Mouse (Mus musculus) MEL (cell line): ENCODE measurements around the gene Lrsam1. TPM values are rescaled to one million over a fixed set of nuclear protein-coding genes. Genes with fewer than 3 reads are reported as not detected.

Experiments used
- DNase-seq: peaks from one replicate; pipeline ENCODE4 v3.0.0; 2011; ENCODE audit warnings: low read depth, low spot score
- H3K27ac ChIP-seq: 2 replicates; pipeline ENCODE4 v1.5.1; 2012; ENCODE audit warnings: low read depth, mild to moderate bottlenecking, control low read depth, low read length, moderate library complexity; ENCODE audit not compliant: control insufficient read depth
- H3K27me3 ChIP-seq, 2 experiments: fragments of 150-350 bp in 1 of 2; sonication (generic) in 1 of 2; 2 replicates each; pipeline ENCODE4 v1.6.1; 2012; ENCODE audit warnings: low read length in 2 of 2, mild to moderate bottlenecking in 2 of 2, improper control_type of control experiment in 1 of 2, moderate library complexity in 1 of 2; ENCODE audit not compliant: insufficient read depth in 2 of 2, control insufficient read depth in 1 of 2
- H3K36me3 ChIP-seq, 2 experiments: 2 replicates each; pipeline ENCODE4 v1.6.1; 2012 to 2014; ENCODE audit warnings: low read length in 2 of 2, improper control_type of control experiment in 1 of 2, inconsistent platforms in 1 of 2, mild to moderate bottlenecking in 1 of 2; ENCODE audit not compliant: insufficient read depth in 2 of 2, control insufficient read depth in 1 of 2
- H3K4me1 ChIP-seq, 2 experiments: fragments of 150-350 bp in 1 of 2; sonication (generic) in 1 of 2; 2 replicates each; pipeline ENCODE4 v1.6.1; 2012; ENCODE audit warnings: low read length in 2 of 2, improper control_type of control experiment in 1 of 2, mild to moderate bottlenecking in 1 of 2; ENCODE audit not compliant: insufficient read depth in 2 of 2, control insufficient read depth in 1 of 2
- H3K4me3 ChIP-seq, 2 experiments: fragments of 150-350 bp in 1 of 2; sonication (generic) in 1 of 2; 2 replicates each; pipeline ENCODE4 v1.5.1; 2012; ENCODE audit warnings: low read depth in 2 of 2, low read length in 2 of 2, mild to moderate bottlenecking in 2 of 2, moderate library complexity in 2 of 2, control low read depth in 1 of 2, improper control_type of control experiment in 1 of 2; ENCODE audit not compliant: control insufficient read depth in 1 of 2, insufficient read depth in 1 of 2
- H3K79me2 ChIP-seq: 2 replicates; pipeline ENCODE4 v1.6.1; 2012; ENCODE audit warnings: mild to moderate bottlenecking, low read length, moderate library complexity; ENCODE audit not compliant: control insufficient read depth, poor library complexity, insufficient read depth
- H3K9ac ChIP-seq: 2 replicates; pipeline ENCODE4 v1.6.1; 2012; ENCODE audit warnings: low read depth, mild to moderate bottlenecking, control low read depth, low read length, moderate library complexity; ENCODE audit not compliant: control insufficient read depth, poor library complexity, severe bottlenecking
- H3K9me3 ChIP-seq: fragments of 150-350 bp; sonication (generic); replicated peaks from 2 replicates; pipeline ENCODE4 v1.6.1; 2012; ENCODE audit warnings: mild to moderate bottlenecking, low read length, improper control_type of control experiment, moderate library complexity; ENCODE audit not compliant: insufficient read depth
- BHLHE40 ChIP-seq: IDR thresholded peaks from 2 replicates; pipeline ENCODE4 v1.6.1; 2012; ENCODE audit warnings: low read depth, mild to moderate bottlenecking, inconsistent platforms, low read length, improper control_type of control experiment, borderline replicate concordance
- CHD1 ChIP-seq: IDR thresholded peaks from 2 replicates; pipeline ENCODE4 v1.6.1; 2012; ENCODE audit warnings: low read depth, mild to moderate bottlenecking, inconsistent platforms, low read length, improper control_type of control experiment
- ETS1 ChIP-seq: IDR thresholded peaks from 2 replicates; pipeline ENCODE4 v1.6.1; 2012; ENCODE audit warnings: low read depth, mild to moderate bottlenecking, inconsistent platforms, low read length, improper control_type of control experiment, moderate library complexity
- HCFC1 ChIP-seq: IDR thresholded peaks from 2 replicates; pipeline ENCODE4 v1.6.1; 2012; ENCODE audit warnings: low read depth, mild to moderate bottlenecking, inconsistent platforms, low read length, improper control_type of control experiment, moderate library complexity
- KAT2A ChIP-seq: conservative IDR thresholded peaks from 2 replicates; pipeline ENCODE4 v1.6.1; 2012; ENCODE audit warnings: low read depth, low read length, improper control_type of control experiment, inconsistent platforms
- MAX ChIP-seq: IDR thresholded peaks from 2 replicates; pipeline ENCODE4 v1.6.1; 2011; ENCODE audit warnings: low read length, improper control_type of control experiment
- MXI1 ChIP-seq: IDR thresholded peaks from 2 replicates; pipeline ENCODE4 v1.6.1; 2011; ENCODE audit warnings: mild to moderate bottlenecking, low read depth, low read length, improper control_type of control experiment
- MYB ChIP-seq: IDR thresholded peaks from 2 replicates; pipeline ENCODE4 v1.6.1; 2011; ENCODE audit warnings: mild to moderate bottlenecking, low read depth, low read length, improper control_type of control experiment
- MYC ChIP-seq: IDR thresholded peaks from 2 replicates; pipeline ENCODE4 v1.6.1; 2011; ENCODE audit warnings: low read depth, mild to moderate bottlenecking, low read length, improper control_type of control experiment, moderate library complexity
- NELFE ChIP-seq: IDR thresholded peaks from 2 replicates; pipeline ENCODE4 v1.6.1; 2011; ENCODE audit warnings: low read depth, low read length, improper control_type of control experiment
- POLR2A ChIP-seq, 2 experiments: IDR thresholded peaks; 2 replicates each; pipeline ENCODE4 v1.6.1; 2011 to 2012; ENCODE audit warnings: low read length in 2 of 2, mild to moderate bottlenecking in 2 of 2, control low read depth in 1 of 2, improper control_type of control experiment in 1 of 2, low read depth in 1 of 2, moderate library complexity in 1 of 2; ENCODE audit not compliant: control insufficient read depth in 1 of 2, insufficient read depth in 1 of 2, poor library complexity in 1 of 2
- SIN3A ChIP-seq: IDR thresholded peaks from 2 replicates; pipeline ENCODE4 v1.6.1; 2012; ENCODE audit warnings: low read length, improper control_type of control experiment, inconsistent platforms
- SMC3 ChIP-seq: IDR thresholded peaks from 2 replicates; pipeline ENCODE4 v1.6.1; 2011; ENCODE audit warnings: low read depth, low read length, improper control_type of control experiment
- TBP ChIP-seq: IDR thresholded peaks from 2 replicates; pipeline ENCODE4 v1.8.0; 2011; ENCODE audit warnings: low read depth, low read length, improper control_type of control experiment
- USF2 ChIP-seq, 2 experiments: IDR thresholded peaks; 2 replicates each; pipeline ENCODE4 v1.6.1; 2011 to 2012; ENCODE audit warnings: improper control_type of control experiment in 2 of 2, low read length in 2 of 2, borderline replicate concordance in 1 of 2, inconsistent platforms in 1 of 2, low read depth in 1 of 2, mild to moderate bottlenecking in 1 of 2; ENCODE audit not compliant: insufficient read depth in 1 of 2
- ZC3H11A ChIP-seq: IDR thresholded peaks from 2 replicates; pipeline ENCODE4 v1.6.1; 2012; ENCODE audit warnings: low read depth, mild to moderate bottlenecking, inconsistent platforms, low read length, improper control_type of control experiment
- ZMIZ1 ChIP-seq: IDR thresholded peaks from 2 replicates; pipeline ENCODE4 v1.6.1; 2012; ENCODE audit warnings: low read depth, mild to moderate bottlenecking, inconsistent platforms, low read length, improper control_type of control experiment, moderate library complexity
- polyA plus RNA-seq, 2 experiments: library from polyadenylated mRNA; stranded (reverse) in 1 of 2; unstranded in 1 of 2; fragments of >175 nt in 1 of 2; fragments of >200 nt in 1 of 2; gene quantifications; 2 replicates each; pipeline versions ENCODE4 v1.2.1 to v1.2.4; 2012; ENCODE audit warnings: low replicate concordance in 2 of 2, low read depth in 1 of 2; ENCODE audit not compliant: insufficient read length in 2 of 2, insufficient read depth in 1 of 2, missing spikeins in 1 of 2
- total RNA-seq: library from RNA; depleted of rRNA; stranded (reverse); fragments of 300-350 nt; gene quantifications from 2 replicates; pipeline ENCODE4 v1.2.3, GENCODE M21; 2012

Gene Lrsam1
- total and polyA plus RNA-seq, 3 experiments: 14.2 to 17.9 TPM; not detected in 1

DNA sequence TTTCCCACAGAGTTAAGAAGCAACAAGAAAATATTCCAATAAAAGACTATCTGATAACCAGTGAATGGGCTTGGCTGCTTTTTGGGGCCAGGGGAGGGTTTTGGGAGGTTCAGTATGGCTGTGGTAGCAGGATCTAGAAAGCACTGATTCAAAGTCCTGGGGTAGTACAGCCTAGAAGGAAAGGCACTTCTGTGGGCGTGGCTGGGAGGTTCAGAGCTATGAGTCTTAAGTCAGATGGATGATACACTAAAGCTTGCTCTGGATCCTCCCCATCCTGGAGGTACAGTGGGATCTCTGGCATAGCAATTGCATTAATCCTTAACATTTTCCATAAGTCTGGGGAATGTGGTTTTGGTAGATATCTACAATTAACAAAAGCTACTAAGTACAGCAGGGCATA is 2.6 kb upstream of the Lrsam1 start:
- Histone ChIP-seq H3K79me2 (peaks cover 50% of the 10 kb centered on the region), H3K27me3 (no peaks in the 10 kb centered on the region), H3K27ac (peak overlapping the region; percentile 95), H3K9me3 (no peaks in the 10 kb centered on the region), H3K4me3 (peak overlapping the region; percentile 51 to 84), H3K36me3 (peaks cover 6 to 12% of the 10 kb centered on the region in 2 experiments), H3K4me1 (peaks cover 0 to 13% of the 10 kb centered on the region in 2 experiments; a peak in 3 of 4 replicates), H3K9ac (peak overlapping the region; percentile 91)
- DNase-seq: peak; percentile 72
- TF ChIP-seq HCFC1: no peak
- peak; percentile 7 for TF ChIP-seq NELFE
- TF ChIP-seq KAT2A: no peak
- TF ChIP-seq MYB: 0 out of 2 replicates have a peak, but pooled peaks have one; percentile 1
- TF ChIP-seq USF2 (IDR thresholded peaks at IDR 0.05; ENCODE audit: borderline replicate concordance in 1 of 2, insufficient read depth in 1 of 2, low read depth in 1 of 2, low read length in 2 of 2): no peak
- peak; percentile 31; the same call in 1 of the 2 replicates for TF ChIP-seq CHD1
- TF ChIP-seq SMC3: peak; percentile 5; the same call in 1 of the 2 replicates
- TF ChIP-seq ZMIZ1: peak; percentile 4; the same call in 1 of the 2 replicates

DNA sequence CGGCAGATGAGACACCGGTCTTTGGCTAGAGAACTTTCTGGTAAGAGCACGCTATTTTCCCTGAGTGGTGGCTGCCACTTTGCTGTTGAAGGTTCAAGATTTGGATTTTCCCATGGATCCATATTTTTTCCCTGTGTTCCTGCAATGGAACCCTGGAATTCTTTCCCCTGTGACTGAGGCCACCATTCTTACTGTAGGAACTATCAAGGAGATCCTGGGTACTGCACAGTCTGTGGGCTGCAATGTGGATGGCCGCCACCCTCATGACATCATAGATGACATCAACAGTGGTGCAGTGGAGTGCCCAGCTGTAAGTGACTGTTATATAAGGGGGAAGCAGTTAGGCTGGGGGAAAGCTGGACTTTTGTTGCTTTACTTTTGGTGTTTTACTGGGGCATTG is 2.1 kb upstream of the Lrsam1 start:
- H3K4me1 ChIP-seq: peaks cover 0 to 13% of the 10 kb centered on the region in 2 experiments; a peak in 3 of 4 replicates

DNA sequence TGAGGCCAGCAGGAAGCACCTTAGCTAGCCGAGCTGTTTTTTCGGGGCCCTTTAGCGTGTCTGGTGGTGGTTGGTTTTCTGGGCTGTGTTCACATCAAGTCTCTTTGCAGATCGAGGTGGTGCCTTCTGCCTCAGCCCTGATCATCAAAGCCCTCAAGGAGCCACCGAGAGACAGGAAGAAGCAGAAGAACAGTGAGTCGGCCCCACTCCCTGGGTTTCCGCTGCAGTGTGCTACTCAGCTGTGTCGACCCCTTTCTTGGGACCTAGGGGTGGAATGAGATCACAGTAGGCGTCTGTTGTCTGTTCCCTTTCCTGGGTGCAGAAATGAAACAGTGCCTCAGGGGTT is 1.4 kb upstream of the Lrsam1 start:
- Histone ChIP-seq H3K4me3 (peak overlapping the region; percentile 51 to 84), H3K9ac (peak overlapping the region; percentile 91), H3K27me3 (no peaks in the 10 kb centered on the region), H3K9me3 (no peaks in the 10 kb centered on the region), H3K79me2 (peaks cover 50% of the 10 kb centered on the region), H3K36me3 (peaks cover 6 to 12% of the 10 kb centered on the region in 2 experiments), H3K4me1 (peaks cover 0 to 13% of the 10 kb centered on the region in 2 experiments; a peak in 3 of 4 replicates), H3K27ac (peak overlapping the region; percentile 95)
- 0 out of 2 replicates have a peak, but pooled peaks have one; percentile 39 for TF ChIP-seq ZMIZ1
- peak in 1 of 2 experiments; percentile 9; a peak in 2 of 4 replicates for TF ChIP-seq POLR2A (IDR thresholded peaks at IDR 0.05; ENCODE audit: control insufficient read depth in 1 of 2, insufficient read depth in 1 of 2, low read depth in 1 of 2, low read length in 2 of 2, poor library complexity in 1 of 2)
- TF ChIP-seq TBP: no peak
- DNase-seq: peak; percentile 49

More for the DNA sequence above, 2.1 kb upstream of the Lrsam1 start:
- Histone ChIP-seq H3K79me2 (peaks cover 50% of the 10 kb centered on the region), H3K9me3 (no peaks in the 10 kb centered on the region), H3K27me3 (no peaks in the 10 kb centered on the region), H3K4me3 (peak overlapping the region; percentile 51 to 84), H3K9ac (peak overlapping the region; percentile 91), H3K27ac (peak overlapping the region; percentile 95), H3K36me3 (peaks cover 6 to 12% of the 10 kb centered on the region in 2 experiments)
- DNase-seq: peak; percentile 49
- TF ChIP-seq CHD1 (peak; percentile 54; the same call in 1 of the 2 replicates), NELFE (peak; percentile 35), MYB (peak; percentile 5; the same call in 1 of the 2 replicates), SIN3A (0 out of 2 replicates have a peak, but pooled peaks have one; percentile 50), ETS1 (peak; percentile 72), KAT2A (no peak), MYC (0 out of 2 replicates have a peak, but pooled peaks have one; percentile 46), ZMIZ1 (peak; percentile 13), MXI1 (peak; percentile 53; the same call in 1 of the 2 replicates), POLR2A (IDR thresholded peaks at IDR 0.05; ENCODE audit: control insufficient read depth in 1 of 2, insufficient read depth in 1 of 2, low read depth in 1 of 2, low read length in 2 of 2, poor library complexity in 1 of 2) (peak in 1 of 2 experiments; percentile 47; a peak in 2 of 4 replicates), BHLHE40 (no peak), TBP (no peak), ZC3H11A (no peak), MAX (no peak; the same call in 1 of the 2 replicates)
